Mouse (Mus musculus) kidney, adult 2 months (tissue): ENCODE measurements around the gene Abca12. TPM values are rescaled to one million over a fixed set of nuclear protein-coding genes. Genes with fewer than 3 reads are reported as not detected.

Source experiments
- DNase-seq: peaks from one replicate; pipeline ENCODE4 v3.0.0; 2021
- H3K27ac ChIP-seq: fragments of 200-500 bp; 2 replicates; pipeline ENCODE4 v1.5.1; 2012; ENCODE audit warnings: low read depth, low read length, control low read depth, inconsistent platforms; ENCODE audit not compliant: insufficient read depth
- H3K27me3 ChIP-seq: fragments of 200-500 bp; replicated peaks from 2 replicates; pipeline ENCODE4 v1.6.1; 2012; ENCODE audit warnings: mild to moderate bottlenecking, moderate library complexity, low read length, inconsistent platforms; ENCODE audit not compliant: control insufficient read depth, insufficient read depth
- H3K36me3 ChIP-seq: fragments of 200-500 bp; 2 replicates; pipeline ENCODE4 v1.6.1; 2012; ENCODE audit warnings: mild to moderate bottlenecking, moderate library complexity, low read length, inconsistent platforms; ENCODE audit not compliant: control insufficient read depth, insufficient read depth
- H3K4me1 ChIP-seq: fragments of 200-500 bp; 2 replicates; pipeline ENCODE4 v1.6.1; 2011; ENCODE audit warnings: low read length; ENCODE audit not compliant: control insufficient read depth, insufficient read depth
- H3K4me3 ChIP-seq: fragments of 200-500 bp; 2 replicates; pipeline ENCODE4 v1.5.1; 2011; ENCODE audit warnings: mild to moderate bottlenecking, low read depth, low read length, control low read depth; ENCODE audit not compliant: insufficient read depth
- CTCF ChIP-seq: fragments of 200-500 bp; conservative IDR thresholded peaks from 2 replicates; pipeline ENCODE4 v1.5.1; 2011; ENCODE audit warnings: low read depth, mild to moderate bottlenecking, control low read depth, low read length, moderate library complexity, mixed read lengths; ENCODE audit not compliant: insufficient read depth, insufficient read length
- POLR2A ChIP-seq: fragments of 200-500 bp; IDR thresholded peaks from one replicate; pipeline ENCODE4 v1.6.1; 2011; ENCODE audit warnings: low read depth, low read length, control low read depth
- WGBS: fragments of 180-500 bp; shearing (Covaris S2); methylation state at CpG from one replicate; pipeline ENCODE4 v1.1.7; 2018; 5-methylcytosine and 5-hydroxymethylcytosine counted together
- polyA plus RNA-seq: library from polyadenylated mRNA; depleted of rRNA; stranded (reverse); fragments of >200 nt; gene quantifications from 2 replicates; pipeline ENCODE4 v1.2.3, GENCODE M21; 2012; rRNA removed

Abca12 gene
- polyA plus RNA-seq = not detected in 2 replicates

DNA sequence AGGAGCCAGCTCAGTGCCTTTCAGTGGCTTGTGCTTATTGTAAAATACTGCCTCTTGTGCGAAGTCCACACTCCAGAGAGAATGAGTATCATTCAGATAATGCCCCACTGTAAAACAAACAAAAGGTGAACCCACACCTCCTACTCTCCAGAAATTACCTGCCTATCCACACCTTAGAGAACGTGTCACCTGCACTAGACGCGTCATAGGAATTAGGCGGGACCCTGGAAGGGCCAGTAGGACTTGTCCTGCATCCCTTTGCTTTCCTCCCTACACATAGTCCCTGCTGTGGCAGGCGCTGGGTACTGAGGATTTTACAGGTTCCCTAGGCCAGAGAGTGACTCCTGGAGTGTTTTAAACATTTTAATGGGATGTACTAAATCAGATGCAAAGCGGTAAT, at the start of gene Abca12:
Gene Abca12, minus strand, starts transcription at position 101 of the 400 bp plus-strand sequence.
- no peak for DNase-seq
- H3K4me3 ChIP-seq = no peak within 1 kb of the TSS
- no peaks in the 10 kb centered on the region for H3K36me3 ChIP-seq
- H3K27ac ChIP-seq = no peak within 1 kb of the TSS
- no peak for TF ChIP-seq POLR2A
- no peak for TF ChIP-seq CTCF
- no peaks in the 10 kb centered on the region for H3K27me3 ChIP-seq
- 70% methylated on average over 7 of the region's 7 CpGs for WGBS
- H3K4me1 ChIP-seq = peaks cover 3% of the 10 kb centered on the region; the same call in 1 of the 2 replicates

DNA sequence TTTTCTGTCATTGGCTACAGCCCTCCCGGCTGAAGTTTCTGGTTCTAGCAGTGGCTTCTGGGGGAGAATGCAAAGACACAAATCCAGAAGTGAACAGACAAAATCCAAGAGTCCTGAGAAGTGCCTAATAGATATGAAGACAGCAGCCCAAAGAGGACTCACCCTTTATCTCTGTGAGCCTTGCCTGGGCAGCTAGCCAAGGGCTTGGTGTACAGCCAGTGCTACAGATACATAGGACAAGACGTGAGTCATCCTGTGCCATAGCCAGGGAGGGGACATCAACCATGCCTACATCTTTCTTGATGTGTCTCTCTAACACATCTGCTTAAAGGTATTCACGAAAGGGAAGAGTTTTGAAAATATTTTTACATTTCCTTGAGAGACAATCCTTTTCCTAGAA, 43.3 kb upstream of the Abca12 start:
- no peak for DNase-seq
- H3K27me3 ChIP-seq = no peaks in the 10 kb centered on the region
- no peak for TF ChIP-seq POLR2A
- WGBS = 74% methylated on average over 3 of the region's 3 CpGs
- H3K36me3 ChIP-seq = no peaks in the 10 kb centered on the region
- no peak overlapping the region for H3K4me3 ChIP-seq
- no peaks in the 10 kb centered on the region for H3K4me1 ChIP-seq
- H3K27ac ChIP-seq = no peak overlapping the region

DNA sequence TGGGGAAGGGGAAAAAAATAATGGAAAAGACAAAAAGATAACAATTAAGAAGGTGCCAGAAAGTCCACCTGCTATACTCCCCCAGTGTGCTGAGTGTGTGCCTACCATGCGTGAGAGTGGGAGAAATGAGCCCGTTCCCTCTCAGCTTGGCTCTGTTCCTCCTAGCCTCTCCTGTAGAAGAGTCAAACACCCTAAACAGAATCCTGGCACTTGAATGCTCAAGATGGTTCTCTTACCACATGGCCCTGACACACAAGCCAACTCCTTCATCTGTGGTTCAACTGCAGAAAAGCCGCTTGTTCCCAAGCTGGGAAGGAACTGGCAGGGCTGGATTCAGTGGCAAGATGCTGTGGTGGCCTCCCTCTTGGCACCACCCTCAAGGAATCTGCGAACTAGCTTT, 32.7 kb upstream of the Abca12 start:
- H3K36me3 ChIP-seq = no peaks in the 10 kb centered on the region
- no peak overlapping the region for H3K27ac ChIP-seq
- no peaks in the 10 kb centered on the region for H3K27me3 ChIP-seq
- TF ChIP-seq POLR2A (no peak), CTCF (no peak)
- H3K4me3 ChIP-seq = no peak overlapping the region
- DNase-seq = no peak
- H3K4me1 ChIP-seq = no peaks in the 10 kb centered on the region
- 90% methylated on average over 4 of the region's 4 CpGs for whole genome bisulfite sequencing

DNA sequence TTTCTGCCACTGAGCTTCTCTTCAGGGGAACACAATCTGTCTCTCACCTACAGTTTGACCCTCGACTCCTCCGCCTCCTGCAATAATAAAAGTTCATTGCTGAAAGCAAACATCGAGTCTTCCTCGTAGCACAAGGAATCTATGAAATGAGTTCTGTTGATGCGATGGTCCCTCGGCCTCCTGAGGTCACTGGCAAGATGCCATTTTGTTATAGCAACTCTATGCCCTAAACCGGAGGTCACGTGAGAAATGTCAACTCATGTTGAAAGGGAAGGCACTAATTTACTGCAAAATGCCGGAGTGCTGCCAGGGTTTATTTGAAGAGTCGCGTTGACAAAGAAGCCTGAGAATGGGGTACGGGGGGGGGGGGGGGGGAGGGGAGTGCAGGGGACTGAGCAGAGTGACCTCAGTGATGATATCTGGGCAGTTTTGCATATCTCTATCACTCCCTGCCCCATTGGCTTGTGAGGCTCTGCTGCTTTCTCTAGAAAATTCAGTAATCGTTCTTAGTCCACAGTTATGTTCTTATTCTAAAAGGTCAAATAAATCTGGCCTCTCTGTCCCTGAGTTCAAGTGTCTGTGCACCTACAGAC, 7.1 kb upstream of the Abca12 start:
- 33% methylated on average over 13 of the region's 13 CpGs for WGBS
- no peak overlapping the region for H3K27ac ChIP-seq
- TF ChIP-seq POLR2A (no peak), CTCF (no peak)
- H3K4me3 ChIP-seq = no peak overlapping the region
- no peak for DNase-seq
- no peaks in the 10 kb centered on the region for H3K27me3 ChIP-seq
- H3K36me3 ChIP-seq = no peaks in the 10 kb centered on the region
- peaks cover 3% of the 10 kb centered on the region; the same call in 1 of the 2 replicates for H3K4me1 ChIP-seq

DNA sequence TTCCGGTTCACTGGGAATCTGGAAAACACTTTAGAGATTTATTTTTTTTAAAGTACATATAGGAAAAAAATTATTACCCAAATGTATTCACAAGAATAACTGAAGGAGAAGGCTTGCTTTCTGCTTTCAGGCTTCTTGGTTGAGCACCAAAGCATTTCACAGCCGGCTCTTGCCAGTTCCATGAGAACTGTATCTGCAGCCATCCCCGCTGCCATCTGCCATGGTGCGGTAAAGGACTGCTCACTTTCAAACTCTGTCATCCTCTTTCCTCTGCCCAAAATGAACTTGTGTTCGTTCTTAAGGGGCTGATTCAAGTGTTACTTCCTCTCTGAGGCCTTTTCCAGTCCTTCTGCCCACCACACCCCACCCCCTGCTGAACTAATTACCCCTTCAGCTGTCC, 3.8 kb upstream of the Abca12 start:
- WGBS = 85% methylated on average over 5 of the region's 5 CpGs
- Histone ChIP-seq H3K36me3 (no peaks in the 10 kb centered on the region), H3K27me3 (no peaks in the 10 kb centered on the region), H3K4me3 (no peak overlapping the region), H3K4me1 (peaks cover 3% of the 10 kb centered on the region; the same call in 1 of the 2 replicates), H3K27ac (no peak overlapping the region)
- no peak for TF ChIP-seq CTCF
- no peak for DNase-seq

DNA sequence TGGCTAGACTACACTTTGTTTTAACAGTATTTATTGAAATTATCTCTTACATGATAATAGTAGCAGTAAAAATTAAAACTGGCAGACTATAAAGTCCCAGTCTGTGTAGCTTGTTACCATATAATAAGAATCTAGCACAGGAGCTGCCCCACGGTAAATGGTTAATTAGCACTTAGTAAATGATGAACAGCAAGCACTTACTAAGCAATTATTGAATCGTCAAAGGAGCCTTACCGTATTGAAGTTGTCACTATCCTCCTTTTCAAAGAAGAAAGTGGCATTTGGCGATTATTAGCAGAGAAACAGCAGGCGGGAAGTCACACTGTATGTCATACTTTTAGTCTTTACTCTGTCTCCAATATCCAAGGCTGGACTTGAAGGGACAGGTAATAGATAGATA, 3.2 kb upstream of the Abca12 start:
- TF ChIP-seq POLR2A = no peak
- TF ChIP-seq CTCF = no peak
- DNase-seq = peak; percentile 56
- no peak overlapping the region for H3K4me3 ChIP-seq
- H3K36me3 ChIP-seq = no peaks in the 10 kb centered on the region
- no peak overlapping the region for H3K27ac ChIP-seq
- peaks cover 3% of the 10 kb centered on the region; the same call in 1 of the 2 replicates for H3K4me1 ChIP-seq
- WGBS = 55% methylated on average over 5 of the region's 5 CpGs
- H3K27me3 ChIP-seq = no peaks in the 10 kb centered on the region

DNA sequence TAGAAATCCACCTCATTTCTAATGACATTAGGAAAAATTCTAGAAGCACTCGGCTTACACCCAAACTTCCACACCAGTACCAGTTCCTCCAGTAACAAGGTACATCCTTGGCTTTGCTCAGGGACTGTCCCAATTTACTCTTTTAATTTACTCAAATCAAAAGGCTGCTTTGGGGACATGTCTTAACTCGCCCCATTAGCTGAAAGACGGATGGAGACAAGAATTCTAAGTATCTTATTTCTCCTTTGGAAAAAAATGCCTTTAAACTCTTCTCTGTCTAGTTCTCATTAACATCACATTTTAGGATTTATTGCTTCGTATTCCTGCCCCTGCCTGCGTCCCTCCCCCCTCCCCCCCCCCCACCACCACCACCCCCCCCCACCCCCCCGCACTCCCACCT, 626 bp downstream of the Abca12 start:
- no peak for DNase-seq
- no peak for TF ChIP-seq POLR2A
- TF ChIP-seq CTCF = no peak

More for the DNA sequence above, 626 bp downstream of the Abca12 start:
- Histone ChIP-seq H3K4me3 (no peak overlapping the region), H3K27ac (no peak overlapping the region), H3K36me3 (no peaks in the 10 kb centered on the region), H3K4me1 (peaks cover 3% of the 10 kb centered on the region; the same call in 1 of the 2 replicates), H3K27me3 (no peaks in the 10 kb centered on the region)
- WGBS = 30% methylated on average over 5 of the region's 6 CpGs
